Mouse (Mus musculus) midbrain, embryonic 16.5 days (tissue): ENCODE measurements around the gene Sun1. TPM values are rescaled to one million over a fixed set of nuclear protein-coding genes. Genes with fewer than 3 reads are reported as not detected.

Experiments used
- ATAC-seq: fragments of 200-750 bp; cut with Nextera tagmentation; 2 replicates; pipeline ENCODE4 v1.8.0; 2017; ENCODE audit warnings: moderate TSS enrichment
- H3K27ac ChIP-seq: fragments of 300-500 bp; sonication (generic); 2 replicates; pipeline ENCODE4 v1.5.1; 2014; ENCODE audit warnings: mild to moderate bottlenecking, low read length, mixed read lengths
- H3K27me3 ChIP-seq: fragments of 300-500 bp; sonication (generic); 2 replicates; pipeline ENCODE4 v1.6.1; 2014; ENCODE audit warnings: low read depth, low read length, mixed read lengths; ENCODE audit not compliant: control insufficient read depth, insufficient read depth
- H3K36me3 ChIP-seq: fragments of 300-500 bp; sonication (generic); 2 replicates; pipeline ENCODE4 v1.6.1; 2014; ENCODE audit warnings: mild to moderate bottlenecking, low read length, moderate library complexity, mixed read lengths; ENCODE audit not compliant: control insufficient read depth, insufficient read depth
- H3K4me1 ChIP-seq: fragments of 300-500 bp; sonication (generic); 2 replicates; pipeline ENCODE4 v1.6.1; 2014; ENCODE audit warnings: mild to moderate bottlenecking, low read length, mixed read lengths; ENCODE audit not compliant: control insufficient read depth, insufficient read depth
- H3K4me2 ChIP-seq: fragments of 300-500 bp; sonication (generic); 2 replicates; pipeline ENCODE4 v1.6.1; 2014; ENCODE audit warnings: mild to moderate bottlenecking, low read length, mixed read lengths
- H3K4me3 ChIP-seq: fragments of 300-500 bp; sonication (generic); 2 replicates; pipeline ENCODE4 v1.5.1; 2014; ENCODE audit warnings: low read depth, mild to moderate bottlenecking, low read length, moderate library complexity, mixed read lengths
- H3K9ac ChIP-seq: fragments of 300-500 bp; sonication (generic); 2 replicates; pipeline ENCODE4 v1.6.1; 2014; ENCODE audit warnings: low read depth, low read length, mixed read lengths
- H3K9me3 ChIP-seq: fragments of 300-500 bp; sonication (generic); replicated peaks from 2 replicates; pipeline ENCODE4 v1.6.1; 2014; ENCODE audit warnings: mild to moderate bottlenecking, low read length, mixed read lengths; ENCODE audit not compliant: control insufficient read depth, poor library complexity, severe bottlenecking
- WGBS: fragments of 180-500 bp; shearing (Covaris S2); extraction: QIAGEN DNeasy Blood & Tissue Kit; methylation state at CpG from one replicate; pipeline ENCODE4 v1.1.7; 2014; 5-methylcytosine and 5-hydroxymethylcytosine counted together
- polyA plus RNA-seq: library from polyadenylated mRNA; unstranded; fragments of >200 nt; fragmentation: Nextera tagmentation; extraction: Ambion mirVana; gene quantifications from 2 replicates; pipeline ENCODE4 v1.2.1, GENCODE M21; 2015

The Sun1 gene
- polyA plus RNA-seq, 1 experiment from 2014 or later: 47.4 TPM

DNA sequence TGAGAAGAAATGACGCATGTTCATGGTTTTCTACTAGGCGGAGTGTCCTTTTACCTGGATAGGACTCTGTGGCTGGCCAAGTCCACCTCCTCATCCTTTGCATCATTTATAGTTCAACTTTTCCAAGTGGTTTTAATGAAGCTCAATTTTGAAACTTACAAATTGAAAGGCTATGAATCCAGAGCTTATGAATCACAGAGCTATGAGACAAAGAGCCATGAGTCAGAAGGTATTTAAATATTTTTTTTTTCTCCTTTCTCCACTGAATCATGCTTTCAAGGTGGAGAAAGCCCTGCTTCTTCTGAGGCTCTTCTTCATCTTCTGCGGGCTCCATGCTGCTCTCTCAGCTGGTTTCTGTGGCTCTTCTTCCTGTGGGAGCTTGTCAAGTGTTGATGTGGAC, 29.3 kb downstream of the Sun1 start:
- H3K27ac ChIP-seq: no peak overlapping the region
- H3K4me2 ChIP-seq: no peak overlapping the region
- no peaks in the 10 kb centered on the region for H3K27me3 ChIP-seq
- H3K9me3 ChIP-seq: no peaks in the 10 kb centered on the region
- H3K36me3 ChIP-seq: peaks cover 43% of the 10 kb centered on the region
- no peaks in the 10 kb centered on the region for H3K4me1 ChIP-seq
- no peak overlapping the region for H3K9ac ChIP-seq
- H3K4me3 ChIP-seq: no peak overlapping the region
- whole genome bisulfite sequencing: 97% methylated on average over 3 of the region's 3 CpGs
- no peak for ATAC-seq

DNA sequence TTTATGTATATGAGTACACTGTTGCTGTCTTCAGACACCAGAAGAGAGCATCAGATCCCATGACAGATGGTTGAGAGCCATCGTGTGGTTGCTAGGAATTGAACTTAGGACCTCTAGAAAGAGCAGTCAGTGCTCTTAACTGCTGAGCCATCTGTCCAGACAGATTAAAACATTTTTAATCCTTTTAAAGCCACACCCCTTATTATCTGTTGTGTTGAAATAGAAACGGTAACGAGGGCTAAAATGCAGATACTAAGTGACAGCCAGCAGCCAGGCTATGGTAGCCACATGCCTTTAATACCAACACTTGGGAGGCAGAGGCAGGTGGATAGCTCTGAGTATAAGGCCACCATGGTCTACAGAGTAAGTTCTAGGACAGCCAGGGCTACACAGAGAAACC, 31.6 kb downstream of the Sun1 start:
- no peak overlapping the region for H3K4me2 ChIP-seq
- no peaks in the 10 kb centered on the region for H3K9me3 ChIP-seq
- no peak overlapping the region for H3K9ac ChIP-seq
- peaks cover 44% of the 10 kb centered on the region for H3K36me3 ChIP-seq
- H3K4me1 ChIP-seq: no peaks in the 10 kb centered on the region
- no peak for ATAC-seq
- no peak overlapping the region for H3K4me3 ChIP-seq
- H3K27me3 ChIP-seq: no peaks in the 10 kb centered on the region
- no peak overlapping the region for H3K27ac ChIP-seq
- 69% methylated on average over 3 of the region's 3 CpGs for WGBS

- H3K27me3 ChIP-seq: no peaks in the 10 kb centered on the region
- ATAC-seq: no peak
- H3K36me3 ChIP-seq: peaks cover 44% of the 10 kb centered on the region
- H3K4me2 ChIP-seq: no peak overlapping the region
- H3K9ac ChIP-seq: no peak overlapping the region
- 94% methylated on average over 4 of the region's 4 CpGs for WGBS
- no peaks in the 10 kb centered on the region for H3K4me1 ChIP-seq
- no peak overlapping the region for H3K4me3 ChIP-seq
- H3K9me3 ChIP-seq: no peaks in the 10 kb centered on the region
- H3K27ac ChIP-seq: no peak overlapping the region
Measured at GRCm38 (mm10) chr5:139234423-139234822, 34.0 kb downstream of the Sun1 start.

DNA sequence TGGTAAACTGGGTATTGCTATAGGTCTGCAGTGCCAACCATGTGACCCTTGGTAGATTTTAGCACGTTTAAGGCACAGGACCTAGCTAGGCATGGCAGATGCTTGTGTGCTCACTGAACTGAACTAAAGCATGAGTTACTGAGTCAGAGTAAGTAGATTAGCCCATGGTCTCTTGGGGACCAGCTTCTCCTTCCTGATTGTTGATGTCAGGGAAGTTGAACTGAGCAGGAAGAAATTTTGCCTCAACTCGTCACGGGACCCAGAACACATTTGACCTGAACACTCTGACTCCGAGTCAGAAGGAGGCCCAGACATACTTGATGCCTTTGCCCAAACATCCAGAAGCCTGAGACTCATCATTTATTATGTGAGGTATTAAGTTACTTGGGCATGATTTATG, 37.0 kb downstream of the Sun1 start:
- Histone ChIP-seq H3K9me3 (no peaks in the 10 kb centered on the region), H3K36me3 (peaks cover 42% of the 10 kb centered on the region), H3K9ac (no peak overlapping the region), H3K27me3 (no peaks in the 10 kb centered on the region), H3K4me2 (no peak overlapping the region), H3K4me1 (no peaks in the 10 kb centered on the region), H3K27ac (no peak overlapping the region), H3K4me3 (no peak overlapping the region)
- no peak for ATAC-seq
- 89% methylated on average over 4 of the region's 4 CpGs for WGBS

GRCm38 (mm10) chr5:139241022-139241761, 40.8 kb downstream of the Sun1 start:
- no peak overlapping the region for H3K27ac ChIP-seq
- ATAC-seq: no peak
- WGBS: 88% methylated on average over 15 of the region's 15 CpGs

GRCm38 (mm10) chr5:139243384-139243783, 42.9 kb downstream of the Sun1 start:
- no peak overlapping the region for H3K9ac ChIP-seq
- no peaks in the 10 kb centered on the region for H3K4me1 ChIP-seq
- 83% methylated on average over 1 of the region's 1 CpGs for WGBS
- H3K36me3 ChIP-seq: peaks cover 45% of the 10 kb centered on the region
- no peak overlapping the region for H3K4me3 ChIP-seq
- no peaks in the 10 kb centered on the region for H3K9me3 ChIP-seq
- H3K27ac ChIP-seq: no peak overlapping the region
- no peak for ATAC-seq
- H3K4me2 ChIP-seq: no peak overlapping the region
- no peaks in the 10 kb centered on the region for H3K27me3 ChIP-seq

More at GRCm38 (mm10) chr5:139241022-139241761, 40.8 kb downstream of the Sun1 start:
- no peaks in the 10 kb centered on the region for H3K4me1 ChIP-seq
- H3K27me3 ChIP-seq: no peaks in the 10 kb centered on the region
- H3K9me3 ChIP-seq: no peaks in the 10 kb centered on the region
- H3K4me3 ChIP-seq: no peak overlapping the region
- H3K9ac ChIP-seq: no peak overlapping the region
- no peak overlapping the region for H3K4me2 ChIP-seq
- peaks cover 44% of the 10 kb centered on the region for H3K36me3 ChIP-seq

- H3K4me3 ChIP-seq: no peak overlapping the region
- H3K9ac ChIP-seq: no peak overlapping the region
- no peak for ATAC-seq
- no peak overlapping the region for H3K27ac ChIP-seq
- whole genome bisulfite sequencing: 93% methylated on average over 3 of the region's 3 CpGs
- H3K27me3 ChIP-seq: no peaks in the 10 kb centered on the region
- H3K4me1 ChIP-seq: 0 out of 2 replicates have a peak, but pooled peaks cover 5% of the 10 kb centered on the region
- H3K9me3 ChIP-seq: no peaks in the 10 kb centered on the region
- no peak overlapping the region for H3K4me2 ChIP-seq
- peaks cover 41% of the 10 kb centered on the region for H3K36me3 ChIP-seq
Measured at GRCm38 (mm10) chr5:139247767-139248166, 47.3 kb downstream of the Sun1 start.

DNA sequence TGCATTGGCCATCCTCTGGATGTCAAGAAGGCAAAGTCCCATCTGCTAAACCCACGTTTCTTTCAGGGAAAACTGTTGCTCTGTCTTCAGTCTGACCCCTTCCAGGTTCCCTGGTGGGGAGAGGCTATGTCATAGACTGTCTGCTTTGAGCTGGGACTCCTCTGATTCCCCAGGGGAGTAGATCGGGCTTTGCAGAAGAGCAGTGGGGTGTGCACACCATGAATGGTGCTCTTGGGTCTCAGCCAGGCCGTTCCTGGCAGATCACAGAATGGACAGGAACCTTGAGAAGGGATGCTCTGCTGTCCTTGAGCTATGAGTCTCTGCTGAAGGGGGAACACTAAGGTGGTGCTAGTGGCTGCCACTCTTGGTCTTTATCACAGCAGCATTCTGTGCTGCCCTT, 48.4 kb downstream of the Sun1 start:
- Histone ChIP-seq H3K36me3 (peaks cover 39% of the 10 kb centered on the region), H3K9ac (no peak overlapping the region), H3K27me3 (no peaks in the 10 kb centered on the region), H3K27ac (no peak overlapping the region), H3K4me3 (no peak overlapping the region), H3K9me3 (no peaks in the 10 kb centered on the region), H3K4me2 (no peak overlapping the region), H3K4me1 (peaks cover 11% of the 10 kb centered on the region)
- 78% methylated on average over 3 of the region's 3 CpGs for WGBS
- ATAC-seq: no peak

DNA sequence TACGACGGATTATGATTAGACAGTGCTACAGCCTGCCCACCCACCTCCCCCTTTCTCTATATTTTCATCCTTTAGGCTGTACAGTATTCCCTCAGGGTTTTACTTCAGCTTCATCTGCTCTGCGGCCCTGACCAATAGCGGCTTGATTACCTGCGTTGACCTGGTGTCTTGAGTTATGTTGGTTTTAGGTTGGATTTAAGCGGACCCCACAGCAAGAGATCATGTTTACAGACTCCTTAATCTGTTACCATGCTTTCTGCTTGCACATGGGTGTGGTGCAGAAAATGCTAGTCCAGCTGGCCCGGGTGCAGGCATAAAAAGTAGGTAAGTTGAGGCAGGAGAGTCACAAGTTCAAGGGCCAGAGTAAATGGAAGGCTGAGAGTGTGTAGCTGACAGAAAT, 50.8 kb downstream of the Sun1 start:
- 87% methylated on average over 7 of the region's 7 CpGs for WGBS
- Histone ChIP-seq H3K4me1 (peaks cover 18% of the 10 kb centered on the region), H3K27me3 (no peaks in the 10 kb centered on the region), H3K4me2 (peak overlapping the region; percentile 84), H3K9ac (peak overlapping the region; percentile 75), H3K27ac (no peak overlapping the region), H3K4me3 (no peak overlapping the region), H3K9me3 (no peaks in the 10 kb centered on the region), H3K36me3 (peaks cover 24% of the 10 kb centered on the region)
- ATAC-seq: no peak
